Mouse (Mus musculus): ENCODE data around the gene Lrp1.

DNA sequence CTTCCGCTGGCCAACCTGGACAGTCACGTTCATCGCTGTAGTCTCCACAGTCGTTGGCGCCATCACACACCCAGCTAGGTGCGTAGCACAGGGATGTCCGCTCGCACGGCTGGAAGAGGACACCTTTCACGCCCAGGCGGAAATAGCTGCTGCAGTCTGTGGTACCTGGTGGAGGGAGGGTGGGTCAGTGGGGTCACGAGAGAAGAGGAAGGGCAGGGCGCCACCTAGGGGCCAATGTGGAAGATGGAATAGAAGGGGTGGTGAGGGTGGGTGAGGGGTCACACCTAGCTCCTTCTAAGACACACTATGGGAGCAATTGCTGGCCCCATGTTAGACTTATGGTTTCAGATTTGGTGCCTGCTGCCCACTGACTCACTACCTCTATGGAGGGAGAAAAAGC is 63.6 kb downstream of the Lrp1 start:
- peak; percentile 25 for TF ChIP-seq CTCF (conservative IDR thresholded peaks at IDR 0.05; ENCODE audit: low read length)
- TF ChIP-seq POU5F1 (IDR thresholded peaks at IDR 0.05; ENCODE audit: borderline replicate concordance, low read length): no peak
- no peak for TF ChIP-seq NANOG (IDR thresholded peaks at IDR 0.05; ENCODE audit: borderline replicate concordance, low read length)

All from E14TG2a.4 (cell line).